Comparison of ENCODE assay signal across 8 mouse cellular contexts in genomic region chr4:52726625-52727297, GRCm38 (mm10).
DNase-seq lines count a peak whose midpoint lies in the region; ATAC-seq and TF ChIP-seq lines count a peak whose summit lies in the region.

No protein-coding gene starts in this region.

- H3K9ac ChIP-seq in forebrain, embryonic 16.5 days (replicated peaks; ENCODE audit: low read depth, low read length), result no peak overlapping the region
- no peak overlapping the region for H3K9ac ChIP-seq in intestine, postnatal 0 days (ENCODE audit: low read depth, low read length)
- no peak overlapping the region for H3K9ac ChIP-seq in limb, embryonic 13.5 days
- no peak overlapping the region for H3K9ac ChIP-seq in neural tube, embryonic 13.5 days

- no peak overlapping the region for H3K4me2 ChIP-seq in forebrain, embryonic 16.5 days (ENCODE audit: low read length)
- H3K4me2 ChIP-seq in intestine, postnatal 0 days (replicated peaks; ENCODE audit: low read depth), result no peak overlapping the region
- H3K4me2 ChIP-seq in limb, embryonic 13.5 days (replicated peaks), result no peak overlapping the region
- H3K4me2 ChIP-seq in neural tube, embryonic 13.5 days, result no peak overlapping the region

- H3K4me3 ChIP-seq in forebrain, embryonic 16.5 days (replicated peaks; ENCODE audit: low read length), result no peak overlapping the region
- H3K4me3 ChIP-seq in intestine, postnatal 0 days (ENCODE audit: low read depth, low read length), result no peak overlapping the region
- H3K4me3 ChIP-seq in limb, embryonic 13.5 days, result no peak overlapping the region
- H3K4me3 ChIP-seq in neural tube, embryonic 13.5 days, result no peak overlapping the region

- ATAC-seq in forebrain, embryonic 16.5 days, result peak; percentile 94
- ATAC-seq in intestine, postnatal 0 days, result no peak
- ATAC-seq in limb, embryonic 13.5 days (ENCODE audit: low FRiP score, low read depth), result peak; percentile 51; the same call in 1 of the 2 replicates
- peak; percentile 84 for ATAC-seq in neural tube, embryonic 13.5 days (ENCODE audit: low read depth)

- peak; percentile 95 for TF ChIP-seq CTCF in intestine, postnatal 0 days (IDR thresholded peaks at IDR 0.05; ENCODE audit: low read depth)

- peak; percentile 4 to 15 for DNase-seq in urinary bladder, adult 18-20 months (ENCODE audit: low spot score in 2 of 2)
- DNase-seq in urinary bladder, adult 2 months (ENCODE audit: low spot score), result no peak
- peak; percentile 20 for DNase-seq in cerebellum, adult 11 months
- DNase-seq in urinary bladder, postnatal 36 days (ENCODE audit: low spot score in 2 of 2), result peak; percentile 14 to 17

- H3K27ac ChIP-seq in forebrain, embryonic 16.5 days (ENCODE audit: low read length), result no peak overlapping the region
- no peak overlapping the region for H3K27ac ChIP-seq in intestine, postnatal 0 days (ENCODE audit: low read depth, low read length)
- no peak overlapping the region for H3K27ac ChIP-seq in limb, embryonic 13.5 days
- no peak overlapping the region for H3K27ac ChIP-seq in neural tube, embryonic 13.5 days (replicated peaks)

- WGBS in forebrain, embryonic 16.5 days, result 25% methylated on average over 14 of the region's 14 CpGs
- 14% methylated on average over 14 of the region's 14 CpGs for WGBS in intestine, postnatal 0 days
- WGBS in limb, embryonic 13.5 days, result 29% methylated on average over 14 of the region's 14 CpGs
- WGBS in neural tube, embryonic 13.5 days, result 24% methylated on average over 14 of the region's 14 CpGs

- no peaks in the 10 kb centered on the region for H3K27me3 ChIP-seq in forebrain, embryonic 16.5 days (replicated peaks; ENCODE audit: control insufficient read depth, insufficient read depth, low read length)
- H3K27me3 ChIP-seq in intestine, postnatal 0 days (replicated peaks; ENCODE audit: control insufficient read depth, insufficient read depth, low read length), result no peaks in the 10 kb centered on the region
- H3K27me3 ChIP-seq in limb, embryonic 13.5 days, result no peaks in the 10 kb centered on the region
- H3K27me3 ChIP-seq in neural tube, embryonic 13.5 days, result no peaks in the 10 kb centered on the region

- no peaks in the 10 kb centered on the region for H3K4me1 ChIP-seq in forebrain, embryonic 16.5 days (replicated peaks; ENCODE audit: control insufficient read depth, insufficient read depth, low read length)
- H3K4me1 ChIP-seq in intestine, postnatal 0 days (replicated peaks; ENCODE audit: control insufficient read depth, insufficient read depth, low read length), result no peaks in the 10 kb centered on the region
- H3K4me1 ChIP-seq in limb, embryonic 13.5 days, result no peaks in the 10 kb centered on the region
- H3K4me1 ChIP-seq in neural tube, embryonic 13.5 days (replicated peaks), result no peaks in the 10 kb centered on the region

- no peaks in the 10 kb centered on the region for H3K36me3 ChIP-seq in forebrain, embryonic 16.5 days (ENCODE audit: control insufficient read depth, insufficient read depth)
- no peaks in the 10 kb centered on the region for H3K36me3 ChIP-seq in intestine, postnatal 0 days (ENCODE audit: control insufficient read depth, insufficient read depth)
- H3K36me3 ChIP-seq in limb, embryonic 13.5 days, result no peaks in the 10 kb centered on the region
- H3K36me3 ChIP-seq in neural tube, embryonic 13.5 days, result no peaks in the 10 kb centered on the region

- H3K9me3 ChIP-seq in forebrain, embryonic 16.5 days (ENCODE audit: control insufficient read depth, low read length), result no peaks in the 10 kb centered on the region
- H3K9me3 ChIP-seq in intestine, postnatal 0 days (ENCODE audit: control insufficient read depth), result no peaks in the 10 kb centered on the region
- no peaks in the 10 kb centered on the region for H3K9me3 ChIP-seq in limb, embryonic 13.5 days
- H3K9me3 ChIP-seq in neural tube, embryonic 13.5 days, result no peaks in the 10 kb centered on the region
